Mouse (Mus musculus) B cell, adult 67 days (primary cell): ENCODE results near the gene Trafd1. TPM values are rescaled to one million over a fixed set of nuclear protein-coding genes. Genes with fewer than 3 reads are reported as not detected.

Source experiments
- total RNA-seq, 2 experiments: library from RNA; stranded (reverse); gene quantifications; 4 replicates each; pipeline ENCODE4 v1.2.4; 2023

The Trafd1 gene
- total RNA-seq: 10 to 100 TPM; 64.9 to 87.5 TPM

DNA sequence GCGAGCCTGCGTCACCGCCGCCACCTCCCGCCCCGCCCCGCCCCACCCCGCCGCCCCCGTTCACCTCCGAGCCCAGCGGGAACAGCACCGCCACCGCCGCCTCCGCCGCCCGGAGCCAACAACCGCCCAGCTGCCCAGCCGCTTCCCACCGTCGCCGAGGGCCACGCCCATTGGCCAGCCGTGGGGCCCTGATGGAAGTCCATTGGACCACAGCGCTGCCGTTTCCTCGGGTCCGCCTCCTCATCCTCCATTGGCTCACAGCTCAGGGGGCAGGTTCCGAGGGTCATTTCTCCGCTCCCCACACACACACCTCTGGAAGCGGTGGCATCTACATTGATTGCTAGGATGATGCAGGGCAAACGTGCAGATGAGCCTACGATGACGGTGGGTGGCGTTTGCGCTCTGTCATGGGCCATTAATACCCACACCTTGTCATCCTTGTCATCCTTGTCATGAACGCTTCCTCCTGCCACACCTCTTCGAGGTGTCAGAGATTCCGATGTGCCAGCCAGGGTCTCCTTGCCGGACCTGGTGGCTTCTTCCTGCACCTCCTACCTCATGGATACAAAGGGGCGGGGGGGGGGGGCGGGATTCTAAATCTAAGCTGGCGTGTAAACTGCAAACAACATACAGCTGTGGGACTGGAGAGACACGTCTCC is at the start of gene Trafd1:
Gene Trafd1, minus strand, starts transcription at position 172 of the 659 bp plus-strand sequence.

GRCm38 (mm10) chr5:121397187-121398145 is 12.0 kb upstream of the Trafd1 start, which contains the start of gene Naa25:
Gene Naa25 (plus strand): TSS chr5:121397936.

Other genes with a start within 250 kb of the Trafd1 start
- 10 to 100 TPM; 38.0 to 41.4 TPM for gene Ptpn11, start 194.2 kb downstream of the Trafd1 start, total RNA-seq
- gene Rpl6, start 181.2 kb downstream of the Trafd1 start, total RNA-seq: 1,000 to 10,000 TPM; 1,752 to 1,824 TPM
- gene Hectd4, start 165.4 kb downstream of the Trafd1 start, total RNA-seq: 10 to 100 TPM; 48.0 to 50.9 TPM
- gene Naa25, start 12.3 kb upstream of the Trafd1 start, total RNA-seq: 10 to 100 TPM; 38.9 to 41.2 TPM
- 1 to 10 TPM in 1 of 2 experiments, under 1 TPM in 1; 0.58 to 1.0 TPM for gene Tmem116, start 66.3 kb upstream of the Trafd1 start, total RNA-seq
- 100 to 1,000 TPM; 193 to 209 TPM for gene Erp29, start 66.9 kb upstream of the Trafd1 start, total RNA-seq
- gene Adam1b, start 117.8 kb upstream of the Trafd1 start, total RNA-seq: not detected
- gene Adam1a, start 159.8 kb upstream of the Trafd1 start, total RNA-seq: 1 to 10 TPM; 7.4 to 8.5 TPM
- not detected for gene Gm42878, start 159.8 kb upstream of the Trafd1 start, total RNA-seq
- 100 to 1,000 TPM; 100 to 112 TPM for gene Mapkapk5, start 160.3 kb upstream of the Trafd1 start, total RNA-seq
- 100 to 1,000 TPM; 342 to 400 TPM for gene Aldh2, start 208.2 kb upstream of the Trafd1 start, total RNA-seq
- 10 to 100 TPM; 10.0 to 12.3 TPM for gene Acad12, start 233.3 kb upstream of the Trafd1 start, total RNA-seq